Mouse (Mus musculus) brain, embryonic 14.5 days (tissue): Measurements from ENCODE around the gene Bcl2l2.

Source experiments
- CTCF ChIP-seq: fragments of 200-500 bp; IDR thresholded peaks from 2 replicates; pipeline ENCODE4 v1.5.1; 2012; ENCODE audit warnings: inconsistent platforms, mild to moderate bottlenecking, moderate library complexity, borderline replicate concordance; ENCODE audit not compliant: insufficient read depth, insufficient read length; ENCODE audit errors: extremely low read depth
- POLR2A ChIP-seq: fragments of 200-500 bp; IDR thresholded peaks from 2 replicates; pipeline ENCODE4 v1.6.1; 2012; ENCODE audit warnings: mild to moderate bottlenecking, inconsistent platforms, borderline replicate concordance; ENCODE audit not compliant: poor library complexity, insufficient read depth, insufficient read length, severe bottlenecking; ENCODE audit errors: extremely low read depth

GRCm38 (mm10) chr14:54857891-54858290 lies 25.3 kb upstream of the Bcl2l2 start:
- TF ChIP-seq CTCF (no peak), POLR2A (no peak)
